Mouse (Mus musculus) forebrain, embryonic 16.5 days (tissue): ENCODE results near the gene Oaz2. TPM values are rescaled to one million over a fixed set of nuclear protein-coding genes. Genes with fewer than 3 reads are reported as not detected.
"Not testable (repeated sequence)": the region's sequence is repeated elsewhere in the genome, so short reads cannot be mapped to it uniquely, and the experiment has no call there.

ENCODE experiments used
- ATAC-seq: fragments of 200-750 bp; cut with Nextera tagmentation; 2 replicates; pipeline ENCODE4 v1.8.0; 2017; ENCODE audit warnings: mild to moderate bottlenecking, moderate library complexity
- H3K27ac ChIP-seq: fragments of 300-500 bp; sonication (generic); 2 replicates; pipeline ENCODE4 v1.5.1; 2014; ENCODE audit warnings: low read length, control low read depth
- H3K27me3 ChIP-seq: fragments of 300-500 bp; sonication (generic); replicated peaks from 2 replicates; pipeline ENCODE4 v1.6.1; 2014; ENCODE audit warnings: low read length; ENCODE audit not compliant: control insufficient read depth, insufficient read depth
- H3K36me3 ChIP-seq: fragments of 300-500 bp; sonication (generic); 2 replicates; pipeline ENCODE4 v1.6.1; 2014; ENCODE audit not compliant: control insufficient read depth, insufficient read depth
- H3K4me1 ChIP-seq: fragments of 300-500 bp; sonication (generic); replicated peaks from 2 replicates; pipeline ENCODE4 v1.6.1; 2014; ENCODE audit warnings: low read length; ENCODE audit not compliant: control insufficient read depth, insufficient read depth
- H3K4me2 ChIP-seq: fragments of 300-500 bp; sonication (generic); 2 replicates; pipeline ENCODE4 v1.6.1; 2014; ENCODE audit warnings: mild to moderate bottlenecking, low read length, control low read depth
- H3K4me3 ChIP-seq: fragments of 300-500 bp; sonication (generic); replicated peaks from 2 replicates; pipeline ENCODE4 v1.5.1; 2014; ENCODE audit warnings: mild to moderate bottlenecking, low read length, control low read depth
- H3K9ac ChIP-seq: fragments of 300-500 bp; sonication (generic); replicated peaks from 2 replicates; pipeline ENCODE4 v1.6.1; 2014; ENCODE audit warnings: low read depth, low read length, control low read depth
- H3K9me3 ChIP-seq: fragments of 300-500 bp; sonication (generic); 2 replicates; pipeline ENCODE4 v1.6.1; 2016; ENCODE audit warnings: low read length; ENCODE audit not compliant: control insufficient read depth
- WGBS: fragments of 180-500 bp; shearing (Covaris S2); extraction: QIAGEN DNeasy Blood & Tissue Kit; methylation state at CpG from one replicate; pipeline ENCODE4 v1.1.7; 2014; 5-methylcytosine and 5-hydroxymethylcytosine counted together
- polyA plus RNA-seq: library from polyadenylated mRNA; unstranded; fragments of >200 nt; fragmentation: Nextera tagmentation; extraction: Ambion mirVana; gene quantifications from 2 replicates; pipeline ENCODE4 v1.2.1, GENCODE M21; 2015

Oaz2 gene
- polyA plus RNA-seq, 1 experiment from 2014 or later: 364 TPM

GRCm38 (mm10) chr9:65680938-65681633, 13.3 kb downstream of the Oaz2 start:
- Histone ChIP-seq H3K4me2 (no peak overlapping the region), H3K27ac (no peak overlapping the region), H3K4me3 (no peak overlapping the region), H3K36me3 (no peaks in the 10 kb centered on the region), H3K9me3 (no peaks in the 10 kb centered on the region), H3K9ac (no peak overlapping the region), H3K4me1 (peaks cover 39% of the 10 kb centered on the region), H3K27me3 (no peaks in the 10 kb centered on the region)
- no peak for ATAC-seq
- 80% methylated on average over 4 of the region's 4 CpGs for WGBS

GRCm38 (mm10) chr9:65681634-65681940, 13.8 kb downstream of the Oaz2 start:
- no peak overlapping the region for H3K9ac ChIP-seq
- H3K36me3 ChIP-seq: peaks cover 4% of the 10 kb centered on the region
- H3K9me3 ChIP-seq: no peaks in the 10 kb centered on the region
- no peak for ATAC-seq
- H3K27me3 ChIP-seq: no peaks in the 10 kb centered on the region
- peaks cover 39% of the 10 kb centered on the region for H3K4me1 ChIP-seq
- 93% methylated on average over 2 of the region's 2 CpGs for WGBS
- H3K4me3 ChIP-seq: no peak overlapping the region
- no peak overlapping the region for H3K4me2 ChIP-seq
- no peak overlapping the region for H3K27ac ChIP-seq

GRCm38 (mm10) chr9:65682183-65682582, 14.4 kb downstream of the Oaz2 start:
- ATAC-seq: no peak
- Histone ChIP-seq H3K27me3 (no peaks in the 10 kb centered on the region), H3K36me3 (peaks cover 8% of the 10 kb centered on the region), H3K4me2 (no peak overlapping the region), H3K4me3 (no peak overlapping the region), H3K9ac (no peak overlapping the region), H3K9me3 (no peaks in the 10 kb centered on the region), H3K4me1 (peaks cover 37% of the 10 kb centered on the region), H3K27ac (no peak overlapping the region)
- WGBS: 92% methylated on average over 3 of the region's 3 CpGs

GRCm38 (mm10) chr9:65682994-65683393, 15.2 kb downstream of the Oaz2 start:
- 80% methylated on average over 1 of the region's 1 CpGs for WGBS
- Histone ChIP-seq H3K4me3 (no peak overlapping the region), H3K4me2 (no peak overlapping the region), H3K27ac (no peak overlapping the region), H3K27me3 (no peaks in the 10 kb centered on the region), H3K36me3 (peaks cover 15% of the 10 kb centered on the region), H3K9me3 (no peaks in the 10 kb centered on the region), H3K9ac (no peak overlapping the region), H3K4me1 (peaks cover 29% of the 10 kb centered on the region)
- no peak for ATAC-seq

GRCm38 (mm10) chr9:65684704-65685103, 16.9 kb downstream of the Oaz2 start:
- H3K27me3 ChIP-seq: no peaks in the 10 kb centered on the region
- H3K36me3 ChIP-seq: peaks cover 20% of the 10 kb centered on the region
- WGBS: 90% methylated on average over 2 of the region's 2 CpGs
- H3K9ac ChIP-seq: no peak overlapping the region
- peaks cover 11% of the 10 kb centered on the region for H3K4me1 ChIP-seq
- no peaks in the 10 kb centered on the region for H3K9me3 ChIP-seq
- no peak for ATAC-seq
- no peak overlapping the region for H3K4me3 ChIP-seq
- H3K27ac ChIP-seq: no peak overlapping the region
- H3K4me2 ChIP-seq: no peak overlapping the region

- Histone ChIP-seq H3K4me1 (peaks cover 12% of the 10 kb centered on the region), H3K36me3 (peaks cover 27% of the 10 kb centered on the region)
- H3K27ac ChIP-seq, H3K27me3 ChIP-seq, H3K4me3 ChIP-seq, H3K4me2 ChIP-seq, H3K9me3 ChIP-seq, ATAC-seq, H3K9ac ChIP-seq: not testable (repeated sequence)
- 54% methylated on average over 2 of the region's 2 CpGs for WGBS
These were observed 22.1 kb downstream of the Oaz2 start for GRCm38 (mm10) chr9:65689869-65690268.

GRCm38 (mm10) chr9:65692466-65692865, 24.7 kb downstream of the Oaz2 start:
- no peak overlapping the region for H3K4me3 ChIP-seq
- H3K9me3 ChIP-seq: no peaks in the 10 kb centered on the region
- peaks cover 19% of the 10 kb centered on the region for H3K4me1 ChIP-seq
- peaks cover 28% of the 10 kb centered on the region for H3K36me3 ChIP-seq
- no peak overlapping the region for H3K4me2 ChIP-seq
- ATAC-seq: no peak; the same call in 1 of the 2 replicates
- 15% methylated on average over 3 of the region's 3 CpGs for WGBS
- no peak overlapping the region for H3K27ac ChIP-seq
- H3K9ac ChIP-seq: no peak overlapping the region
- H3K27me3 ChIP-seq: no peaks in the 10 kb centered on the region

- peaks cover 19% of the 10 kb centered on the region for H3K4me1 ChIP-seq
- no peaks in the 10 kb centered on the region for H3K9me3 ChIP-seq
- peaks cover 22% of the 10 kb centered on the region for H3K36me3 ChIP-seq
- H3K4me2 ChIP-seq: no peak overlapping the region
- H3K4me3 ChIP-seq: no peak overlapping the region
- ATAC-seq: no peak
- 25% methylated on average over 5 of the region's 5 CpGs for WGBS
- peak overlapping the region; percentile 64 for H3K27ac ChIP-seq
- no peak overlapping the region for H3K9ac ChIP-seq
- no peaks in the 10 kb centered on the region for H3K27me3 ChIP-seq
These were observed 25.3 kb downstream of the Oaz2 start for GRCm38 (mm10) chr9:65692959-65693603.

GRCm38 (mm10) chr9:65695646-65696045, 27.8 kb downstream of the Oaz2 start:
- Histone ChIP-seq H3K36me3 (peaks cover 17% of the 10 kb centered on the region), H3K27me3 (no peaks in the 10 kb centered on the region), H3K9ac (no peak overlapping the region), H3K4me2 (no peak overlapping the region), H3K4me1 (peaks cover 21% of the 10 kb centered on the region), H3K27ac (peak overlapping the region; percentile 14; the same call in 1 of the 2 replicates), H3K9me3 (no peaks in the 10 kb centered on the region), H3K4me3 (no peak overlapping the region)
- ATAC-seq: peak; percentile 26
- 51% methylated on average over 3 of the region's 3 CpGs for WGBS
